Mouse (Mus musculus) MEL (cell line): ENCODE data around the gene Fbrs. TPM values are rescaled to one million over a fixed set of nuclear protein-coding genes. Genes with fewer than 3 reads are reported as not detected.
A peak's percentile ranks its signal among the peaks of the same experiment; 100 is the strongest.

Experiments
- DNase-seq: peaks from one replicate; pipeline ENCODE4 v3.0.0; 2011; ENCODE audit warnings: low read depth, low spot score
- H3K27ac ChIP-seq: 2 replicates; pipeline ENCODE4 v1.5.1; 2012; ENCODE audit warnings: low read depth, mild to moderate bottlenecking, control low read depth, low read length, moderate library complexity; ENCODE audit not compliant: control insufficient read depth
- H3K27me3 ChIP-seq, 2 experiments: fragments of 150-350 bp in 1 of 2; sonication (generic) in 1 of 2; 2 replicates each; pipeline ENCODE4 v1.6.1; 2012; ENCODE audit warnings: low read length in 2 of 2, mild to moderate bottlenecking in 2 of 2, improper control_type of control experiment in 1 of 2, moderate library complexity in 1 of 2; ENCODE audit not compliant: insufficient read depth in 2 of 2, control insufficient read depth in 1 of 2
- H3K36me3 ChIP-seq, 2 experiments: 2 replicates each; pipeline ENCODE4 v1.6.1; 2012 to 2014; ENCODE audit warnings: low read length in 2 of 2, improper control_type of control experiment in 1 of 2, inconsistent platforms in 1 of 2, mild to moderate bottlenecking in 1 of 2; ENCODE audit not compliant: insufficient read depth in 2 of 2, control insufficient read depth in 1 of 2
- H3K4me1 ChIP-seq, 2 experiments: fragments of 150-350 bp in 1 of 2; sonication (generic) in 1 of 2; 2 replicates each; pipeline ENCODE4 v1.6.1; 2012; ENCODE audit warnings: low read length in 2 of 2, improper control_type of control experiment in 1 of 2, mild to moderate bottlenecking in 1 of 2; ENCODE audit not compliant: insufficient read depth in 2 of 2, control insufficient read depth in 1 of 2
- H3K4me3 ChIP-seq, 2 experiments: fragments of 150-350 bp in 1 of 2; sonication (generic) in 1 of 2; 2 replicates each; pipeline ENCODE4 v1.5.1; 2012; ENCODE audit warnings: low read depth in 2 of 2, low read length in 2 of 2, mild to moderate bottlenecking in 2 of 2, moderate library complexity in 2 of 2, control low read depth in 1 of 2, improper control_type of control experiment in 1 of 2; ENCODE audit not compliant: control insufficient read depth in 1 of 2, insufficient read depth in 1 of 2
- H3K79me2 ChIP-seq: 2 replicates; pipeline ENCODE4 v1.6.1; 2012; ENCODE audit warnings: mild to moderate bottlenecking, low read length, moderate library complexity; ENCODE audit not compliant: control insufficient read depth, poor library complexity, insufficient read depth
- H3K9ac ChIP-seq: 2 replicates; pipeline ENCODE4 v1.6.1; 2012; ENCODE audit warnings: low read depth, mild to moderate bottlenecking, control low read depth, low read length, moderate library complexity; ENCODE audit not compliant: control insufficient read depth, poor library complexity, severe bottlenecking
- H3K9me3 ChIP-seq: fragments of 150-350 bp; sonication (generic); replicated peaks from 2 replicates; pipeline ENCODE4 v1.6.1; 2012; ENCODE audit warnings: mild to moderate bottlenecking, low read length, improper control_type of control experiment, moderate library complexity; ENCODE audit not compliant: insufficient read depth
- CHD1 ChIP-seq: IDR thresholded peaks from 2 replicates; pipeline ENCODE4 v1.6.1; 2012; ENCODE audit warnings: low read depth, mild to moderate bottlenecking, inconsistent platforms, low read length, improper control_type of control experiment
- CHD2 ChIP-seq: IDR thresholded peaks from 2 replicates; pipeline ENCODE4 v1.6.1; 2011; ENCODE audit warnings: low read length, improper control_type of control experiment
- CTCF ChIP-seq, 3 experiments: IDR thresholded peaks in 2 of 3; conservative IDR thresholded peaks in 1 of 3; 2 replicates each; pipeline ENCODE4 v1.5.1; 2011 to 2012; ENCODE audit warnings: low read length in 3 of 3, low read depth in 2 of 3, mild to moderate bottlenecking in 2 of 3, improper control_type of control experiment in 1 of 3, inconsistent platforms in 1 of 3, mixed read lengths in 1 of 3, moderate library complexity in 1 of 3; ENCODE audit not compliant: control insufficient read depth in 1 of 3, insufficient read depth in 1 of 3, poor library complexity in 1 of 3, severe bottlenecking in 1 of 3
- EP300 ChIP-seq, 2 experiments: IDR thresholded peaks; 2 replicates each; pipeline ENCODE4 v1.6.1; 2011; ENCODE audit warnings: improper control_type of control experiment in 2 of 2, low read length in 2 of 2, low read depth in 1 of 2, mild to moderate bottlenecking in 1 of 2
- JUND ChIP-seq: IDR thresholded peaks from 2 replicates; pipeline ENCODE4 v1.6.1; 2011; ENCODE audit warnings: low read depth, mild to moderate bottlenecking, improper control_type of control experiment, low read length
- MXI1 ChIP-seq: IDR thresholded peaks from 2 replicates; pipeline ENCODE4 v1.6.1; 2011; ENCODE audit warnings: mild to moderate bottlenecking, low read depth, low read length, improper control_type of control experiment
- POLR2A ChIP-seq, 2 experiments: IDR thresholded peaks; 2 replicates each; pipeline ENCODE4 v1.6.1; 2011 to 2012; ENCODE audit warnings: low read length in 2 of 2, mild to moderate bottlenecking in 2 of 2, control low read depth in 1 of 2, improper control_type of control experiment in 1 of 2, low read depth in 1 of 2, moderate library complexity in 1 of 2; ENCODE audit not compliant: control insufficient read depth in 1 of 2, insufficient read depth in 1 of 2, poor library complexity in 1 of 2
- RAD21 ChIP-seq: IDR thresholded peaks from 2 replicates; pipeline ENCODE4 v1.6.1; 2011; ENCODE audit warnings: mild to moderate bottlenecking, low read depth, low read length, improper control_type of control experiment
- SMC3 ChIP-seq: IDR thresholded peaks from 2 replicates; pipeline ENCODE4 v1.6.1; 2011; ENCODE audit warnings: low read depth, low read length, improper control_type of control experiment
- TBP ChIP-seq: IDR thresholded peaks from 2 replicates; pipeline ENCODE4 v1.8.0; 2011; ENCODE audit warnings: low read depth, low read length, improper control_type of control experiment
- UBTF ChIP-seq: IDR thresholded peaks from 2 replicates; pipeline ENCODE4 v1.6.1; 2012; ENCODE audit warnings: low read depth, mild to moderate bottlenecking, inconsistent platforms, low read length, improper control_type of control experiment, moderate library complexity, borderline replicate concordance; ENCODE audit not compliant: insufficient read depth
- USF1 ChIP-seq: IDR thresholded peaks from 2 replicates; pipeline ENCODE4 v1.6.1; 2014; ENCODE audit warnings: low read depth, mild to moderate bottlenecking, inconsistent platforms, low read length, improper control_type of control experiment, moderate library complexity
- ZC3H11A ChIP-seq: IDR thresholded peaks from 2 replicates; pipeline ENCODE4 v1.6.1; 2012; ENCODE audit warnings: low read depth, mild to moderate bottlenecking, inconsistent platforms, low read length, improper control_type of control experiment
- ZKSCAN1 ChIP-seq: IDR thresholded peaks from 2 replicates; pipeline ENCODE4 v1.6.1; 2012; ENCODE audit warnings: low read depth, mild to moderate bottlenecking, inconsistent platforms, low read length, improper control_type of control experiment, moderate library complexity
- polyA plus RNA-seq, 2 experiments: library from polyadenylated mRNA; stranded (reverse) in 1 of 2; unstranded in 1 of 2; fragments of >175 nt in 1 of 2; fragments of >200 nt in 1 of 2; gene quantifications; 2 replicates each; pipeline versions ENCODE4 v1.2.1 to v1.2.4; 2012; ENCODE audit warnings: low replicate concordance in 2 of 2, low read depth in 1 of 2; ENCODE audit not compliant: insufficient read length in 2 of 2, insufficient read depth in 1 of 2, missing spikeins in 1 of 2
- total RNA-seq: library from RNA; depleted of rRNA; stranded (reverse); fragments of 300-350 nt; gene quantifications from 2 replicates; pipeline ENCODE4 v1.2.3, GENCODE M21; 2012

Fbrs gene
- total and polyA plus RNA-seq, 3 experiments = 7.5 to 53.3 TPM; not detected in 1

DNA sequence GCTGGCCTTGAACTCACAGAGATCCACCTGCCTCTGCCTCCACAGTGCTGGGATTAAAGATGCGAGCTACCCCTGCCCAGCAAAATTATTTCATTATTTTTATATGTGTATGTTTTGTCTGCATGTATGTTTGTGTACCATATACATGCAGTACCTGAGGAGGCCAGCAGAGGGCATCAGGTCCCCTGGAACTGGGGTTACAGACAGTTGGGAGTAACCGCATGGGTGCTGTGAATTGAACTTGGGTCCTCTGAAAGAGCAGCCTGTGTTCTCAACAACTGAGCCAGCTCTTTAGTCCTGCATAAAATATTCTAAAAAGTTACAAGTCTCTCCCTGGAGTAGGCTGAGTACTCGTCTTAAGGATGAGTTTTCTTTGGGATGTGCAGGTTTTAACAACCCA, 41.3 kb upstream of the Fbrs start:
- no peaks in the 10 kb centered on the region for H3K27me3 ChIP-seq
- H3K4me3 ChIP-seq = no peak overlapping the region
- TF ChIP-seq JUND (no peak), CTCF (IDR thresholded peaks at IDR 0.05 in 2 of 3, conservative IDR thresholded peaks at IDR 0.05 in 1 of 3; ENCODE audit: control insufficient read depth in 1 of 3, insufficient read depth in 1 of 3, low read depth in 2 of 3, low read length in 3 of 3, poor library complexity in 1 of 3, severe bottlenecking in 1 of 3) (peak; percentile 63 to 78 (median 74)), UBTF (no peak), SMC3 (peak; percentile 57), ZC3H11A (0 out of 2 replicates have a peak, but pooled peaks have one; percentile 25), RAD21 (peak; percentile 57)
- H3K9me3 ChIP-seq = no peaks in the 10 kb centered on the region
- H3K36me3 ChIP-seq = no peaks in the 10 kb centered on the region; a peak in 1 of 4 replicates
- DNase-seq = peak; percentile 64
- H3K79me2 ChIP-seq = no peaks in the 10 kb centered on the region
- H3K9ac ChIP-seq = no peak overlapping the region
- peaks cover 0 to 4% of the 10 kb centered on the region in 2 experiments; a peak in 1 of 4 replicates for H3K4me1 ChIP-seq
- H3K27ac ChIP-seq = no peak overlapping the region

DNA sequence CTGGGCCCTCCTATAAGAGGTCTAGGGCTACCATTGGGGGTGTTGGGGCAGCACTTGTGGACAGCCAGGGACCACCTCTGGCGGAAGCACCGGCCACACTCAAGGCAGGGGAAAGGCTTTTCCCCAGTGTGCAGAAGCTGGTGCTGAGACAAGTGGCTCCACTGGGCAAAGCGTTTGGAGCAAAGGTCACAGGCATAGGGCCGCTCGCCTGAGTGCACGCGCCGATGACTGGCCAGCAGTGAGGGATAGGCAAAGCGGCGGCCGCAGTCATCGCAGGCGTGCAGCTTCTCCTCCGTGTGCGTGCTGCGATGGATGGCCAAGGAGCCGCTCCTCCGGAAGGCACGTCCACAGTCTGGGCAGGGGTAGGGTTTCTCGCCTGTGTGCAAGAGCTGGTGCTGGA, 35.0 kb upstream of the Fbrs start:
- peaks cover 10% of the 10 kb centered on the region for H3K79me2 ChIP-seq
- H3K9me3 ChIP-seq = no peaks in the 10 kb centered on the region
- H3K36me3 ChIP-seq = peaks cover 0 to 6% of the 10 kb centered on the region in 2 experiments; a peak in 2 of 4 replicates
- DNase-seq = no peak
- H3K27me3 ChIP-seq = no peaks in the 10 kb centered on the region
- no peak overlapping the region for H3K27ac ChIP-seq
- peaks cover 0 to 9% of the 10 kb centered on the region in 2 experiments; a peak in 1 of 4 replicates for H3K4me1 ChIP-seq
- no peak for TF ChIP-seq POLR2A (IDR thresholded peaks at IDR 0.05; ENCODE audit: control insufficient read depth in 1 of 2, insufficient read depth in 1 of 2, low read depth in 1 of 2, low read length in 2 of 2, poor library complexity in 1 of 2)
- TF ChIP-seq USF1 = no peak
- TF ChIP-seq SMC3 = no peak
- TF ChIP-seq TBP = no peak
- TF ChIP-seq ZKSCAN1 = no peak
- TF ChIP-seq RAD21 = no peak
- no peak for TF ChIP-seq MXI1
- TF ChIP-seq CTCF (IDR thresholded peaks at IDR 0.05 in 2 of 3, conservative IDR thresholded peaks at IDR 0.05 in 1 of 3; ENCODE audit: control insufficient read depth in 1 of 3, insufficient read depth in 1 of 3, low read depth in 2 of 3, low read length in 3 of 3, poor library complexity in 1 of 3, severe bottlenecking in 1 of 3) = no peak
- TF ChIP-seq CHD1 = no peak
- TF ChIP-seq EP300 (IDR thresholded peaks at IDR 0.05; ENCODE audit: low read depth in 1 of 2, low read length in 2 of 2) = no peak
- no peak for TF ChIP-seq CHD2
- no peak overlapping the region for H3K9ac ChIP-seq
- H3K4me3 ChIP-seq = no peak overlapping the region
